Mouse (Mus musculus) Muller cell, postnatal 12 days (primary cell): ENCODE measurements around the gene 4931414P19Rik.
"Not testable (repeated sequence)": the region's sequence is repeated elsewhere in the genome, so short reads cannot be mapped to it uniquely, and the experiment has no call there.

ENCODE experiments used
- DNase-seq: peaks from one replicate; pipeline ENCODE4 v3.0.0-alpha.2; 2015; ENCODE audit errors: inconsistent ontology term

The 4931414P19Rik gene

GRCm38 (mm10) chr14:54628103-54628502 is 22.3 kb upstream of the 4931414P19Rik start:
- DNase-seq = no peak

- DNase-seq = no peak
Observed at GRCm38 (mm10) chr14:54624976-54625375, 19.2 kb upstream of the 4931414P19Rik start.

GRCm38 (mm10) chr14:54623334-54623733 is 17.5 kb upstream of the 4931414P19Rik start:
- no peak for DNase-seq

GRCm38 (mm10) chr14:54621133-54621532 is 15.3 kb upstream of the 4931414P19Rik start, which contains the start of gene Psmb11:
Psmb11 (plus strand) TSS chr14:54621433.
- no peak for DNase-seq

GRCm38 (mm10) chr14:54617897-54618365 is 12.1 kb upstream of the 4931414P19Rik start, which contains the start of gene Psmb5:
Psmb5 (minus strand) TSS chr14:54618022.
- DNase-seq = peak; percentile 85

GRCm38 (mm10) chr14:54617152-54617896 is 11.5 kb upstream of the 4931414P19Rik start:
- peak; percentile 69 for DNase-seq

- no peak for DNase-seq
Observed at GRCm38 (mm10) chr14:54616226-54616825, 10.5 kb upstream of the 4931414P19Rik start.

- not testable (repeated sequence) for DNase-seq
Observed at GRCm38 (mm10) chr14:54614130-54614529, 8.3 kb upstream of the 4931414P19Rik start.

GRCm38 (mm10) chr14:54610648-54611047 is 4.9 kb upstream of the 4931414P19Rik start:
- no peak for DNase-seq

GRCm38 (mm10) chr14:54609962-54610361 is 4.2 kb upstream of the 4931414P19Rik start:
- no peak for DNase-seq

- no peak for DNase-seq
Observed at GRCm38 (mm10) chr14:54609245-54609644, 3.5 kb upstream of the 4931414P19Rik start.

- no peak for DNase-seq
Observed at GRCm38 (mm10) chr14:54607226-54607625, 1.4 kb upstream of the 4931414P19Rik start.

GRCm38 (mm10) chr14:54603686-54604085 is 2.1 kb downstream of the 4931414P19Rik start:
- DNase-seq = no peak

- DNase-seq = peak; percentile 98
Observed at GRCm38 (mm10) chr14:54603038-54603654, 2.6 kb downstream of the 4931414P19Rik start.

GRCm38 (mm10) chr14:54602613-54603012 is 3.2 kb downstream of the 4931414P19Rik start:
- no peak for DNase-seq

- no peak for DNase-seq
Observed at GRCm38 (mm10) chr14:54601601-54602000, 4.2 kb downstream of the 4931414P19Rik start.

GRCm38 (mm10) chr14:54597084-54597483 is 8.7 kb downstream of the 4931414P19Rik start:
- DNase-seq = no peak

GRCm38 (mm10) chr14:54594631-54595414 is 11.0 kb downstream of the 4931414P19Rik start:
- peak; percentile 20 for DNase-seq

GRCm38 (mm10) chr14:54594055-54594454 is 11.7 kb downstream of the 4931414P19Rik start:
- no peak for DNase-seq

GRCm38 (mm10) chr14:54592319-54592934 is 13.4 kb downstream of the 4931414P19Rik start:
- no peak for DNase-seq

GRCm38 (mm10) chr14:54591056-54591455 is 14.7 kb downstream of the 4931414P19Rik start:
- DNase-seq = no peak
